Mouse (Mus musculus) bone marrow macrophage, adult 2 months (primary cell): ENCODE results near the gene Sdf4.

ENCODE experiments used
- CTCF ChIP-seq: IDR thresholded peaks from 2 replicates; pipeline ENCODE4 v1.5.1; 2012; ENCODE audit warnings: low read depth, mild to moderate bottlenecking, low read length, moderate library complexity
- POLR2A ChIP-seq: IDR thresholded peaks from 2 replicates; pipeline ENCODE4 v1.6.1; 2012; ENCODE audit warnings: mild to moderate bottlenecking, low read depth, low read length, borderline replicate concordance

- TF ChIP-seq POLR2A (no peak), CTCF (no peak)
These were observed 19.4 kb upstream of the Sdf4 start for GRCm38 (mm10) chr4:155973239-155973638.
